Mouse (Mus musculus) stomach, postnatal 0 days (tissue): Measurements from ENCODE around the gene Mfap3.

Source experiments
- CTCF ChIP-seq: IDR thresholded peaks from 2 replicates; pipeline ENCODE4 v1.5.1; 2016; ENCODE audit warnings: antibody characterized with exemption, low read depth, mild to moderate bottlenecking, moderate library complexity
- EP300 ChIP-seq: optimal IDR thresholded peaks from 2 replicates; pipeline ENCODE3; 2016; ENCODE audit warnings: antibody characterized with exemption

DNA sequence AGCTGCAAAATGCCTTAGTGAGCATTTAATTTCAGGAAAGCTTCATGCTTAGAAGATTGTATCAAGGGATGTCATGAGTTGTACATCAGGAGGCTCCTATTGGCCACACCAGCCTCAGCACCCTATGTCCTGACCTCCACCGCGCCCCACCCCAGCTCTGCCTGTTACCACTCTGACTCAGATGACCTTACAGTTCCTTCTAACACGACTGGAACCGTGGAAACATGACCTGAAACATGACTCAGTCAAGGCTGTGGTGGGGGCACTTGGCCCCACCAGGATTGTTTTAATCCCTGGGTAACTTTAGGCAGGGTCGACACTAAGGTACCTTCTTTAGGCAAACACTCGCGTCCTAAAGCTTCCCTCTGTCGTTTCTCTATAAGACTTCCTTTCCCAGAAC lies 32.6 kb downstream of the Mfap3 start:
- TF ChIP-seq CTCF (no peak), EP300 (no peak)
